ENCODE assay signal across 14 mouse cellular contexts in genomic region chr7:92363800-92364199, GRCm38 (mm10).
"Had no signal": no experiment of that assay in that cellular context is flagged by ENCODE, and none has a peak within 500 bp of the region (broad histone marks: within the 10 kb centered on the region; RNA-seq: fewer than 3 reads in every experiment).

No protein-coding gene starts in this region.

- H3K4me1 ChIP-seq: midbrain, embryonic 10.5 days; midbrain, embryonic 12.5 days; midbrain, embryonic 15.5 days; neural tube, embryonic 12.5 days; stomach, embryonic 15.5 days had no signal

- H3K9me3 ChIP-seq: midbrain, embryonic 10.5 days; midbrain, embryonic 12.5 days; midbrain, embryonic 15.5 days; neural tube, embryonic 12.5 days; stomach, embryonic 15.5 days had no signal

- H3K27ac ChIP-seq: midbrain, embryonic 10.5 days; midbrain, embryonic 12.5 days; midbrain, embryonic 15.5 days; neural tube, embryonic 12.5 days; stomach, embryonic 15.5 days; stomach, postnatal 0 days had no signal

- H3K4me2 ChIP-seq: lung, embryonic 14.5 days; midbrain, embryonic 12.5 days; midbrain, embryonic 15.5 days; neural tube, embryonic 12.5 days; stomach, embryonic 15.5 days had no signal

- H3K27me3 ChIP-seq: midbrain, embryonic 12.5 days; midbrain, embryonic 15.5 days; neural tube, embryonic 12.5 days; stomach, embryonic 15.5 days had no signal

- DNase-seq: lung, adult 18-20 months; lung, postnatal 10 days; lung, postnatal 4 days; right cerebral cortex, postnatal 14 days; thymus, adult 2 months; thymus, postnatal 25 days; thymus, postnatal 4 days had no signal

- H3K9ac ChIP-seq: lung, embryonic 14.5 days; midbrain, embryonic 12.5 days; midbrain, embryonic 15.5 days; neural tube, embryonic 12.5 days; stomach, embryonic 15.5 days had no signal

- H3K36me3 ChIP-seq: midbrain, embryonic 10.5 days; midbrain, embryonic 12.5 days; midbrain, embryonic 15.5 days; neural tube, embryonic 12.5 days; stomach, embryonic 15.5 days had no signal

- ATAC-seq: midbrain, embryonic 15.5 days had no signal

- H3K4me3 ChIP-seq: midbrain, embryonic 10.5 days; midbrain, embryonic 12.5 days; midbrain, embryonic 15.5 days; neural tube, embryonic 12.5 days; stomach, embryonic 15.5 days had no signal
